28 mouse cellular contexts compared by ENCODE assay signal in genomic region chr6:125577301-125577700, GRCm38 (mm10). TPM values are rescaled to one million over a fixed set of nuclear protein-coding genes. Genes with fewer than 3 reads are reported as not detected.
DNase-seq lines count a peak whose midpoint lies in the region; ATAC-seq and TF ChIP-seq lines count a peak whose summit lies in the region.
"Had no signal": no experiment of that assay in that cellular context is flagged by ENCODE, and none has a peak within 500 bp of the region (broad histone marks: within the 10 kb centered on the region; RNA-seq: fewer than 3 reads in every experiment).

No protein-coding gene starts in this region.

- no peaks in the 10 kb centered on the region for H3K79me2 ChIP-seq in myocyte (ENCODE audit: control insufficient read depth, insufficient read depth)

- ATAC-seq in embryonic facial prominence, embryonic 14.5 days (ENCODE audit: low read depth): no peak
- no peak for ATAC-seq in midbrain, embryonic 11.5 days (ENCODE audit: low FRiP score)
- no peak for ATAC-seq in midbrain, embryonic 13.5 days
- ATAC-seq in liver, postnatal 0 days: no peak
- ATAC-seq: forebrain, embryonic 15.5 days; inflammation-experienced regulatory T-cells, adult 6 months; liver, embryonic 12.5 days; lung, postnatal 0 days had no signal

- H3K4me2 ChIP-seq in embryonic facial prominence, embryonic 14.5 days (ENCODE audit: low read depth, low read length): no peak overlapping the region
- H3K4me2 ChIP-seq in midbrain, embryonic 11.5 days: no peak overlapping the region
- no peak overlapping the region for H3K4me2 ChIP-seq in midbrain, embryonic 13.5 days (replicated peaks)
- peak overlapping the region; percentile 57 for H3K4me2 ChIP-seq in myocyte (ENCODE audit: low read depth)
- no peak overlapping the region for H3K4me2 ChIP-seq in liver, postnatal 0 days (ENCODE audit: low read depth, low read length)
- H3K4me2 ChIP-seq: forebrain, embryonic 15.5 days; hindbrain, embryonic 15.5 days; liver, embryonic 12.5 days; neural tube, embryonic 13.5 days had no signal

- no peak for TF ChIP-seq CTCF in liver, postnatal 0 days (IDR thresholded peaks at IDR 0.05; ENCODE audit: low read depth)

- TF ChIP-seq EP300 in liver, postnatal 0 days (IDR thresholded peaks at IDR 0.05; ENCODE audit: low read depth): no peak

- DNase-seq in embryonic facial prominence, embryonic 14.5 days (ENCODE audit: low spot score): peak; percentile 45
- DNase-seq in embryonic facial prominence, embryonic 10.5 days (ENCODE audit: low spot score): no peak
- peak; percentile 75 for DNase-seq in midbrain, embryonic 11.5 days (ENCODE audit: low spot score, missing footprints)
- DNase-seq in liver, postnatal 0 days: no peak
- DNase-seq in thymus, postnatal 25 days: no peak
- DNase-seq in layer of hippocampus, postnatal 10 days (ENCODE audit: low spot score in 2 of 2): no peak
- DNase-seq: adrenal gland, adult 8-10 months; cerebellum, adult 2 months; cerebellum, postnatal 25 days; gastrocnemius, postnatal 10 days; heart, postnatal 14 days; kidney, adult 8-10 months; kidney, postnatal 25 days; left cerebral cortex, postnatal 4 days; lung, adult 18-20 months; thymus, adult 18-20 months; thymus, postnatal 36 days had no signal

- no peak overlapping the region for H3K27ac ChIP-seq in embryonic facial prominence, embryonic 14.5 days (replicated peaks; ENCODE audit: low read depth, low read length)
- no peak overlapping the region for H3K27ac ChIP-seq in embryonic facial prominence, embryonic 10.5 days (replicated peaks)
- peak overlapping the region; percentile 23; the same call in 1 of the 2 replicates for H3K27ac ChIP-seq in midbrain, embryonic 11.5 days (ENCODE audit: low read depth, low read length)
- no peak overlapping the region for H3K27ac ChIP-seq in midbrain, embryonic 13.5 days
- H3K27ac ChIP-seq in liver, postnatal 0 days (ENCODE audit: low read depth): no peak overlapping the region
- H3K27ac ChIP-seq: forebrain, embryonic 15.5 days; liver, embryonic 12.5 days; macrophage; neural tube, embryonic 13.5 days had no signal

- no peaks in the 10 kb centered on the region for H3K9me3 ChIP-seq in embryonic facial prominence, embryonic 14.5 days (ENCODE audit: control insufficient read depth, low read length)
- no peaks in the 10 kb centered on the region for H3K9me3 ChIP-seq in embryonic facial prominence, embryonic 10.5 days
- H3K9me3 ChIP-seq in midbrain, embryonic 11.5 days (ENCODE audit: control insufficient read depth, low read length): no peaks in the 10 kb centered on the region
- H3K9me3 ChIP-seq in midbrain, embryonic 13.5 days: no peaks in the 10 kb centered on the region
- no peaks in the 10 kb centered on the region for H3K9me3 ChIP-seq in liver, postnatal 0 days (ENCODE audit: low read length)
- H3K9me3 ChIP-seq: forebrain, embryonic 10.5 days; forebrain, embryonic 15.5 days; hindbrain, embryonic 10.5 days; hindbrain, embryonic 15.5 days; liver, embryonic 12.5 days; neural tube, embryonic 13.5 days had no signal

- 61% methylated on average over 9 of the region's 9 CpGs for WGBS in embryonic facial prominence, embryonic 14.5 days
- WGBS in embryonic facial prominence, embryonic 10.5 days: 88% methylated on average over 9 of the region's 9 CpGs
- 90% methylated on average over 9 of the region's 9 CpGs for WGBS in midbrain, embryonic 11.5 days
- WGBS in midbrain, embryonic 13.5 days: 90% methylated on average over 9 of the region's 9 CpGs
- 81% methylated on average over 9 of the region's 9 CpGs for WGBS in liver, postnatal 0 days (ENCODE audit: insufficient replicate concordance)

- peaks cover 26% of the 10 kb centered on the region for H3K4me1 ChIP-seq in embryonic facial prominence, embryonic 14.5 days (ENCODE audit: control insufficient read depth, insufficient read depth, low read length)
- peaks cover 28% of the 10 kb centered on the region for H3K4me1 ChIP-seq in embryonic facial prominence, embryonic 10.5 days
- H3K4me1 ChIP-seq in midbrain, embryonic 11.5 days (ENCODE audit: control insufficient read depth, insufficient read depth, low read length): peaks cover 18% of the 10 kb centered on the region; the same call in 1 of the 2 replicates
- peaks cover 24% of the 10 kb centered on the region for H3K4me1 ChIP-seq in midbrain, embryonic 13.5 days (replicated peaks)
- H3K4me1 ChIP-seq in liver, postnatal 0 days (ENCODE audit: insufficient read depth): peaks cover 38% of the 10 kb centered on the region

- TF ChIP-seq POLR2A in myocyte (IDR thresholded peaks at IDR 0.05; ENCODE audit: insufficient read length, low read depth): no peak

- no peaks in the 10 kb centered on the region for H3K27me3 ChIP-seq in embryonic facial prominence, embryonic 14.5 days (replicated peaks; ENCODE audit: control insufficient read depth, insufficient read depth, low read length)
- no peaks in the 10 kb centered on the region for H3K27me3 ChIP-seq in embryonic facial prominence, embryonic 10.5 days (replicated peaks; ENCODE audit: low read depth, poor library complexity, severe bottlenecking)
- H3K27me3 ChIP-seq in midbrain, embryonic 11.5 days (ENCODE audit: control insufficient read depth, insufficient read depth, low read length): no peaks in the 10 kb centered on the region
- no peaks in the 10 kb centered on the region for H3K27me3 ChIP-seq in midbrain, embryonic 13.5 days
- no peaks in the 10 kb centered on the region for H3K27me3 ChIP-seq in myocyte (ENCODE audit: control insufficient read depth, insufficient read depth, insufficient read length)
- no peaks in the 10 kb centered on the region for H3K27me3 ChIP-seq in liver, postnatal 0 days (ENCODE audit: insufficient read depth, low read length)
- H3K27me3 ChIP-seq: forebrain, embryonic 15.5 days; hindbrain, embryonic 15.5 days; liver, embryonic 12.5 days; neural tube, embryonic 13.5 days had no signal

- H3K4me3 ChIP-seq in embryonic facial prominence, embryonic 14.5 days (ENCODE audit: low read depth, low read length): no peak overlapping the region
- no peak overlapping the region for H3K4me3 ChIP-seq in embryonic facial prominence, embryonic 10.5 days
- H3K4me3 ChIP-seq in midbrain, embryonic 11.5 days (ENCODE audit: low read depth, low read length): no peak overlapping the region
- H3K4me3 ChIP-seq in midbrain, embryonic 13.5 days (replicated peaks): no peak overlapping the region
- no peak overlapping the region for H3K4me3 ChIP-seq in myocyte
- H3K4me3 ChIP-seq in liver, postnatal 0 days (ENCODE audit: low read depth, low read length): no peak overlapping the region
- H3K4me3 ChIP-seq: forebrain, embryonic 10.5 days; forebrain, embryonic 15.5 days; hindbrain, embryonic 10.5 days; hindbrain, embryonic 15.5 days; liver, embryonic 12.5 days; neural tube, embryonic 13.5 days had no signal

- no peak overlapping the region for H3ac ChIP-seq in myocyte (ENCODE audit: control insufficient read depth, insufficient read length)

- H3K9ac ChIP-seq in embryonic facial prominence, embryonic 14.5 days (ENCODE audit: low read depth, low read length): no peak overlapping the region
- H3K9ac ChIP-seq in midbrain, embryonic 11.5 days (ENCODE audit: low read length): no peak overlapping the region
- H3K9ac ChIP-seq in midbrain, embryonic 13.5 days (replicated peaks): no peak overlapping the region
- no peak overlapping the region for H3K9ac ChIP-seq in liver, postnatal 0 days (replicated peaks)
- H3K9ac ChIP-seq: forebrain, embryonic 15.5 days; hindbrain, embryonic 15.5 days; liver, embryonic 12.5 days; neural tube, embryonic 13.5 days had no signal

- no peaks in the 10 kb centered on the region for H3K36me3 ChIP-seq in embryonic facial prominence, embryonic 14.5 days (ENCODE audit: control insufficient read depth, insufficient read depth, low read length)
- H3K36me3 ChIP-seq in embryonic facial prominence, embryonic 10.5 days (replicated peaks): no peaks in the 10 kb centered on the region
- H3K36me3 ChIP-seq in midbrain, embryonic 11.5 days (ENCODE audit: control insufficient read depth, insufficient read depth, low read length): no peaks in the 10 kb centered on the region
- no peaks in the 10 kb centered on the region for H3K36me3 ChIP-seq in midbrain, embryonic 13.5 days
- no peaks in the 10 kb centered on the region for H3K36me3 ChIP-seq in myocyte (ENCODE audit: control insufficient read depth, insufficient read depth)
- no peaks in the 10 kb centered on the region for H3K36me3 ChIP-seq in liver, postnatal 0 days (replicated peaks; ENCODE audit: insufficient read depth, low read length)
- H3K36me3 ChIP-seq: forebrain, embryonic 10.5 days; forebrain, embryonic 15.5 days; hindbrain, embryonic 10.5 days; hindbrain, embryonic 15.5 days; neural tube, embryonic 13.5 days had no signal

TF ChIP-seq in myocyte, 11 proteins besides CTCF, POLR2A, EP300 and RAD21:
- no peak for TF ChIP-seq SRF (IDR thresholded peaks at IDR 0.05; ENCODE audit: control insufficient read depth, insufficient read length, low read depth)
- TF ChIP-seq TCF12 (IDR thresholded peaks at IDR 0.05; ENCODE audit: insufficient read depth, poor library complexity, severe bottlenecking): no peak
- no peak for TF ChIP-seq REST (IDR thresholded peaks at IDR 0.05; ENCODE audit: insufficient read depth, insufficient read length)
- no peak for TF ChIP-seq MYOG (IDR thresholded peaks at IDR 0.05; ENCODE audit: control insufficient read depth in 1 of 3, insufficient read depth in 1 of 3, insufficient read length in 2 of 3, low read depth in 2 of 3)
- TF ChIP-seq MAX (IDR thresholded peaks at IDR 0.05; ENCODE audit: low read depth): no peak

RNA-seq across cellular contexts. Expression of gene Vwf, which starts 30.7 kb away (rescaled TPM):
- 13.4 and 16.0 TPM in 2 replicates for polyA plus RNA-seq in embryonic facial prominence, embryonic 14.5 days (2014; fragmentation: Nextera tagmentation; extraction: Ambion mirVana)
- 5.5 and 8.6 TPM in 2 replicates for polyA plus RNA-seq in embryonic facial prominence, embryonic 10.5 days (2016; fragmentation: Nextera tagmentation; extraction: Ambion mirVana)
- polyA plus RNA-seq in midbrain, embryonic 11.5 days (2014; fragmentation: Nextera tagmentation; extraction: Ambion mirVana): 13.9 and 15.8 TPM in 2 replicates
- polyA plus RNA-seq in midbrain, embryonic 13.5 days (2015; fragmentation: Nextera tagmentation; extraction: Ambion mirVana): 6.2 and 8.4 TPM in 2 replicates
- 1.2 TPM for polyA plus RNA-seq in myocyte (2012; fragmentation: generic; extraction: Trizol)
- 13.4 and 14.8 TPM in 2 replicates for polyA plus RNA-seq in liver, postnatal 0 days (2015; fragmentation: Nextera tagmentation; extraction: Ambion mirVana)
- 10 to 100 TPM; 22.1 to 29.0 TPM for total RNA-seq in layer of hippocampus, postnatal 10 days (2021)

Comparison
In these comparisons a context has a peak if more than half of its experiments do, and no peak if none do; other contexts are left out.
1. DNase-seq: peak in embryonic facial prominence, embryonic 14.5 days (single experiment) and midbrain, embryonic 11.5 days (single experiment); none in embryonic facial prominence, embryonic 10.5 days (single experiment), liver, postnatal 0 days (single experiment), thymus, postnatal 25 days (single experiment) and layer of hippocampus, postnatal 10 days (0 of 2).